Mouse (Mus musculus) CD4-positive, CD25-positive, alpha-beta regulatory T cell, adult 2 months (primary cell): ENCODE data around the gene Lama1.
"Not testable (repeated sequence)": the region's sequence is repeated elsewhere in the genome, so short reads cannot be mapped to it uniquely, and the experiment has no call there.

Experiments
- DNase-seq: peaks from one replicate; pipeline ENCODE4 v3.0.0-alpha.2; 2012; ENCODE audit warnings: low read depth, low spot score

Lama1 gene

DNA sequence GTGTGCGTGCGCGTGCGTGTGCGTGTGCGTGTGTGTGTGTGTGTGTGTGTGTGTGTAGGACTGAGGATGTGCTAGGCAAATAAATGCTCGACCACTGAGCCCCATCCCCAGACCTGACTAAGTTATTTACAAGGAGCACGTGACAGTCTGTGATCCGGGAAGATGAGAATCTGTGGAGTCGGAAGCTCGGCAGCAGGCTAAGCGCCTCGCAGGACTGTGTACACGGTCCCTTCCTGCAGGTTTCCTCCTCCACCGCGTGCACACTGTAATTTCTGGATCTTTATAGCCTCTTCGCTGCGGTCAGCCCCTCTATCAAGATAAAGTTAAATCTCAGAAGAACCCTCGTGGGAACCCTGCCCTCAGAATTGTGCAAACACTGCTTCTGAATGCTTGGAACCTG, 18.4 kb downstream of the Lama1 start:
- no peak for DNase-seq

DNA sequence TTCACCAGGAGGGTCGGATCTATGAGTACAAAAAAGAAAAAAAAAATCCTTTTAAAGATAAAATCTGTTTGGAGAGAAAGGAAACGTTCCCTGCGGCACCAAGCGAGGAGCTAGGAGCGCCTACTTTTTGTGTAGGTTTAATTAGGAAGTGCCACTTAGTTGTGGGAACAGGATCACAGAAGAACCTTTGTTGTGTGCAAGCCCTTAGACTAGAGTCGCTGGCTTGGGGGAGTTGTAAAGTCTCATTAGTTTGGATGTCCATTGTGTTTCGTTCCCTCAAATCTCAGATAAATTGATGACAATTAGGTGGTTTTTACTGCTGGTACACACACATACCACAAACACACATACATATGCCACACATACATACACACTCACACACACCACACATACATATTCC, 25.0 kb downstream of the Lama1 start:
- no peak for DNase-seq

DNA sequence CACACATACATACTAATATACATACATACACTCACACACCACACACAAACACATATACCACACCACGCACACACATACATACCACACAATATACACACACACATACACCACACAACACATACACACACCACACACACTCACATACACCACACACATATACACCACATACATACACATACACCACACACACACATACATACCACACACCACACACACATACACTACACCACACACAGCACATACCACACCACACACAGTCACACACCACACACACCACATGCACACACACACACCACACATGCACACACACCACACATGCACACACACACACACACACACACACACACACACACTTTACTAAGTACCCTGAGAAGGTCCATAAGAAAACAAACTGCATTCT, 25.5 kb downstream of the Lama1 start:
- DNase-seq, result no peak

DNA sequence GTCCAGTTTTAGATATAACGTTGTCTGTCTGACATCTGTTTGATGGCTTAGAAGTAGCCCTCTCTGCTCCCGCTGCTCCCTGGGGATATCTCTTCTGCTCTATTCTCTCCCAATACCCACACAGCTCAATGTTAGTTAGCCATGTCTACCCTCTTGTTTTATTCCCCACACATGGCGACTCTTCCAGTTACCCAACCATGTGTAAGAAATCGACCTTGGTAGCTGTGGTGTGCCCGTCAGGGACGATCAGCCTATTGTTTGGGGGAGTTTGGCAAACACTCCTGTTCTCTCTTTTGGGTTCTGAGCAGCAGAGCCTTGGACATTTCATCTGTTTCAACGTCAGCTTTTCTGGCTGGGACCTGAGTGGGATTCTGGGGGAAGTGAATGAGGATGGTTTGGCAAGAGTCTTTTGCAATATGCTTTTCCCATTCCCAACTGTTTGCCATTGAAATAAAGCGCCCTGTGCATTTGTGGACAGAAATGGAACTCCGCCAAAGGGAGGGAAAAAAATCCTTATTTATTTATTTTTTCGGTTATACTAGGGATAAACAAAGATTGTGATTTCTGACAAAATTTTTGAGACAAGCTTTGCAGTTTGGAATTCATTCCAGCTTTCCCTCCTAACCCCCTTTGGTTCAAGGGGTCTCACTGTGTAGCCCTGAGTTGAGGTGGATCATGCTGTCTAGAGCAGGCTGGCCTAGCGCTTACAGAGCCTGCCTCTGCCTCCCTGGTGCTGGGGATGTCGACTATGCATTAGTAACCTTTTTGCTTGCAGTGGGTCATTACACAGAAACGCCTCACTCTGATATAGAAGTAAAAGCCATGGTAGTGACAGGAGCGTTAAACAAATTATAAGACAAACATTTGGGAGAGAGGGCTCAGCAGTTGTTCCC, 26.4 kb downstream of the Lama1 start:
- DNase-seq, result no peak

DNA sequence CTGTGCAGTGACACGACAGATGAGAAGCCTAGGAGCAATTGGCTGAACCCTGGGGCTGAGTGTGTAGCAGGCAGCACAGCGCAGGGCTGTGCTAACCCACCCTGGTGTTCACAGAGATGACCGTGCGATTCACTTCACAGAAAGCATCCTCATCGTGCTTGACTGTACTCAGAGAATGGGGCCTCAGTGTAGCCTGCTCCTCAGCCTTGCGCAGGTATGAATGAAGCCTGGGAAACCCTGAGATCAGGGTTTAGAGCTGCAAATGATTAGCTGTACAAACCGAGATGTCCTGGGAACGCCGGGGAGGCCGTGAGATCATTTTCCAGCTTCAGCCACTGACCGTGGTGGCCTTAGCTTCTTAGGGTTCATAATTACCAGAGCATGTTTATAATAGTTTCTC, 29.5 kb downstream of the Lama1 start:
- DNase-seq, result no peak

DNA sequence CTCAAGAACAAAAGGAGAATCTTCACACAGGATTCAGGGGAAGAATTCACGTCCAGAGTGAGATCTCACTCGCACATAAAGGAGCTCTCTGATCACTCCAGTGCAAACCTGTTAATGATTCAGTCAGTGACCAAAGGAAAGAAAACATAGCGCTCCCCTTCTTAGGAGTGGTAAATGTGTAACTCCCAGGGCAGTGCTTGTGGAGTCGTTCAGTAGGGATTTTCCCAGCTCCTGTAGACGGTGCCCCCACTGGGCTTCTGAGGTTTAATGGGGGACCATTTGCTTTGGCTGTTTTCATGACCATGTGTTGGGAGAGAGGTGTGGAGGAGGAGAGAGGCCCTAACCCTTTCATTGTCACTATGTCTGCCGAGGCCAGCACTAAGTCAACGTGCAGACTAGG, 31.7 kb downstream of the Lama1 start:
- no peak for DNase-seq

DNA sequence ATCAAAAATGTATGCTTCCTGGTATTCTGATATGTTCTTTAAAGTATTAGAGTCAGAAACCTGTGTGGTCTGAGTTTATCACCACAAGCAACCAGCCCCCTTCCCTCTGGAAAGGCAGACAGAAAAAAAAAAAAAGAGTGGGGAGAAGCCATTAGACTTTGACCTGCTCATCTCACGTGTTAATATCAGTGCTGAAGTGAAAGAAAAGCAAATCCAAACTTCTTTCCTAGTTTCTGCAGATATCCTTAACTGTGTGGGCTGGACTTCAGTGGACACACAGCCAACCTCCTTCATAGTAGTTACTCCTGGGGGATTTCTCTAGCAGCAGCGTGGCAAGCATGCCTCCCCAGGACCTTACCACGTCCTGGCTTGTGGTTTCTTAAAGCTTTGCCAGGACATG, 34.0 kb downstream of the Lama1 start:
- no peak for DNase-seq

DNA sequence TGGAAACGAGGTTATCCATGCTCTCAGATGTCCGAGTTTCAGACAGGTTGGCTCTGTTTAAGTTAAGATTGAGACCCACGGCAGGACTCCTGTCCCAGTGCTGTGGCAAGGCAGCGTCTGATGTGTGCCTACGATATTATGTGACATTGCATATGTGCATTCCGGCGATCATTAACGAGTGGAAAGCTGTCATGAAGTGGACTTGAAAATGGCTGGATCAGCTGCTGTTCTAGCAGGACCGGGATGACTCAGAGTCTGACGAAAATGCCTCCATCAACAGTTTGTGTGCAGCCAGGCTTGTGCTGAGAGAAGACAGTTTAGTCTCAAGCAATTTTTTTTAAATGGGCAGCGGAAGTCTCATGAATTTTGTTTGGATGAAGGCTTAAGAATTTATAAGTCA, 34.9 kb downstream of the Lama1 start:
- no peak for DNase-seq

DNA sequence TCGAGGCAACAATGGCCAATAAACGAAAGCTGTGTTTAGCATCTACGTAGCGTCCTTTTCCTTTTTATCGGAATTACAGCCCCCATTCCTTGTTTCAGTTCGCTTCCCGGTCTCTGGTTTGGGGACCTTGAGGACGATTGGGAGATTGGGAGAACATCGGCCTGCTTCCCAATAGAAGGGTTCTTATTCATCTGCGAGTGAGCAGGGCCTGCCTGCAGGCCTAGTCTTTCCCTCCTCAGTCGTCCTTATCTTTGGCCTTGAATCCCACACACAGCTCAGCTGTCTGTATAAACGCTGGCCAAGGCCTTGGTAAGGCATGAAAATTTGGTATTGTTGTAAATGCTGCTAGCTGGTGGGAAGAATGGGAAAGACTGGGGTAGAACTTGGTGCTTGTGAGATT, 36.5 kb downstream of the Lama1 start:
- DNase-seq, result no peak

DNA sequence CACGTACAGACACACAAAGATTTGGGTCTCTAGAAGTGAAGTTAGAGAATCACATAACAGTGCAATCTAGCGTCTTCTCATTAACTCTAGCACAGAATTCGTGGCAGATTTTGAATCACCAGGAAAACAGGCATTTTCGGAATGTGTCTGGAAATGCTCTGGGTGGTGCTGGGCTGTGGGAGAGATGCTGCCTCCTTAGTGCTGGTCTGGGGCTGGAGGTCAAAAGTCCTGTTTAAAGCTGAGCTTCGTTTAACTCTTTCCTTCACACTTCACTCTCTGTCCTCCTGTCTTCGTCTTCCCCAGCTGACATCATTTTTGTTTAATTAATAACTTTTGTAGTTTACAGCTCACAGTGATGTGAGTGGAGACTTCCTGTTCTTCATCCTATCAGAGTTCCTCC, 38.7 kb downstream of the Lama1 start:
- DNase-seq, result no peak

DNA sequence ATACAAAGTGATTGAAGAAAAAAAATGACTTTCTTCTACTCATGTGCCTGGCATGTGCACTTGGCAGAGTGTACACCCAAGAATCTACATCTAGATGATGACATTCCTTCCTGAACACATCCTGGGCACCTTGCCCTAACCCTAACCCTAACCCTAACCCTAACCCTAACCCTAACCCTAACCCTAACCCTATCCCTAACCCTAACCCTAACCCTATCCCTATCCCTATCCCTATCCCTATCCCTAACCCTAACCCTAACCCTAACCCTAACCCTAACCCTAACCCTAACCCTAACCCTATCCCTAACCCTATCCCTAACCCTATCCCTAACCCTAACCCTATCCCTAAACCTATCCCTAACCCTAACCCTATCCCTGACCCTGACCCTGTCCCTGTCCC, 44.2 kb downstream of the Lama1 start:
- DNase-seq, result not testable (repeated sequence)

DNA sequence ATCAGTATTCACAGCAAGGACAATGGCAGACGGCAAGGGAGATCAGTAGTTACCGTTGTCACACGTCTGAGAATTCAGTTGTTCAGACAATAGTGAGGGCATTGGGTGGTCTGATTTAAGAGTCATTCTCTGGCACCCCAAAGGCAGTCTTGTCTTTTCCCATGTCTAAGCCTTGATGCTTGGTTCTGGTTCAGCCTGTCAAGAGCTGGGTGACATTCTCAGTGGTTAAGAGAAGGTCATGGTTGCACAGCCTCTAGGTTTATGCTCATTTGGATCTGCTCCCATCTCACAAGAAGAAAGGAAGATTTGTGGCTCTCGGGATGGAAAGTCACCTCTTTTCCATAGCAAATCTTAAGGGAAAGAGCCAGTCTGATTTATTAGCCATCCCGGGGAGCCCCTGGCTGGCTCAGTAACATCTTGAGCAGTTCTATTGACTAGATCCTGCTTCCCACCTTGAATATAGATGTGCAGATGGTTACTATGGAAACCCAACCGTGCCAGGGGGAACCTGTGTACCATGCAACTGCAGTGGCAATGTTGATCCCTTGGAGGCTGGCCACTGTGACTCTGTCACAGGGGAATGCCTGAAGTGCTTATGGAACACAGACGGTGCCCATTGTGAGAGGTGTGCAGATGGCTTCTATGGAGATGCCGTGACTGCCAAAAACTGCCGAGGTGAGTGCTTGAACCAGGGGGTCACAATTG, 67.3 kb downstream of the Lama1 start:
- no peak for DNase-seq

DNA sequence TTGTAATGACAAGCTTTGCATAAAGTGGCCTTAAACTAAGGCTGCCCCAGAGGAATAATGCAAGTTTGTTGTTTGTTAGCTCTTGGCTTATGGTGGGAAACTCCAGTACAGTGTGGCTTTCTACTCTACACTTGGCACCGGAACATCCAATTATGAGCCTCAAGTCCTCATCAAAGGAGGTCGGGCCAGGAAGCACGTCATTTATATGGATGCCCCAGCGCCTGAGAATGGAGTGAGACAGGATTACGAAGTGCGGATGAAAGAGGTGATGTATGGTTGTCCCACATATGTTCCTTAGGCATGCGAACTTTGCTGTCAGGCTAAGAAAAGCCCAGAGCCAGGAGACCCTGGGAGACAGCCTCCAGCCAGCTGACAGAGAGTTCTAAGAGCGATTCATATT, 76.5 kb downstream of the Lama1 start:
- no peak for DNase-seq

DNA sequence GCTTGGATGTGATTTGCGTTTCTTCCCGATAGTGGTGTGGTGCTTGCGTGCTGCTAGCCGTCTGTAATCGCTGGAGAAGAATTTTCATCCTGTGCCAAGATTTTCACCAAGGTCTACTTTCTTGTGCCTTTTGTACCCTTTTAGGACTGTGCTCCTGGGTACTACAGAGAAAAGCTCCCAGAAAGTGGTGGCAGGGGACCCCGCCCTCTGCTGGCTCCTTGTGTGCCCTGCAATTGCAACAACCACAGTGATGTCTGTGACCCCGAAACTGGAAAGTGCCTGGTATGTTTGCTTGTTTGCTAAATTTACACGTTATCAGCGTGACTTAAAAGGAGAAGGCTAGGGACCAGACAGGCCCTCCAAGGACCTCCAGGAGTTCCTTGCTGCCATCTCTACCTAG, 79.7 kb downstream of the Lama1 start:
- no peak for DNase-seq

DNA sequence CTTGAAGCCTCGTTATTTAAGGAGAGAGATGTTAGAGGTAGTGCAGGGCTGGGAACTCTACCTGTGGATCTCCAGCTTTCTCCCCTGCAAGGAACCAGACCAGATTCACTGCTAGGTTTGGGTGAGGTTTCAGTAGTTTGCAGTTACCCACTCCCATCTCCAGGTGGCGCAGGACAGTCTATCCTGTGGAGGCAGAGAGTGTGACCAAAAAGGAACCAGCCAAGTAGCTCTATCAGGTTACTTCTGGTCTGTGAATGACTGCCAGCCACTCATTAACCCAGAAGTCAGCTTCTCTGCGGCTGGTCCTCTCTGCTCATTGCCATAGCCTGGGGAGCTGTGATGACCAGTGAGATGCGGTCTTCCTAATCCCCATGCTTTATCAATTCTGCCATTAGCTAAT, 82.8 kb downstream of the Lama1 start:
- no peak for DNase-seq

DNA sequence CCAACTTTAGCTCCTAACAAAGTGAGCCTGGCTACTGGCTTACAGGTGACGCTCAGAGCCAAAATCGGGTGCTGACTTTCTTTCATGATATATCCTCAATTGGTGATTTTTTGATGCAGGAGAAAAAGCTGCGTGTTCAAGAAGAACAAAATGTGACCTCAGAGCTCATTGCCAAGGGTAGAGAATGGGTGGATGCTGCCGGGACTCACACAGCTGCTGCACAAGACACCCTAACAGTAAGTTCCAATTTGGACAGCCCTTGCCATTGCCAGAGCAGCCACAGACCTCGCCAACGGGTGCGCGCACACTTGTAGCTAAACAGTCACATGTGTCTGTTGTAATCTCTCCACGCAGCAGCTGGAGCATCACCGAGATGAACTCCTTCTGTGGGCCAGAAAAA, 94.0 kb downstream of the Lama1 start:
- no peak for DNase-seq

DNA sequence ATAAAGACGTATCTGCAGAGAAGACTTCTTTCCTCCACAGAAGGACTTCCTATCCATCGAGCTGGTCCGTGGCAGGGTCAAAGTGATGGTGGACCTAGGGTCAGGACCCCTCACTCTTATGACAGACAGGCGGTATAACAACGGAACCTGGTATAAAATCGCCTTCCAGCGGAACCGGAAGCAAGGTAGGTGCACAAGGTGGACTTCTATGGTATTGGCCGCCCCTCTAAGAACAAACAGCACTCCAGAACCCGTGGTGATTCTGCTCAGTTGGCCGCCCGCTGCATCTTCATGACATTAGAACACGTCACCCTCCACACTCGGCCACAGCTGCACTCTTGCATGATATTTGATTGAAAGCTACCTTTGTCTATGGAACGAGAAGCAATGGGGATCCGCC, 112.1 kb downstream of the Lama1 start:
- no peak for DNase-seq

DNA sequence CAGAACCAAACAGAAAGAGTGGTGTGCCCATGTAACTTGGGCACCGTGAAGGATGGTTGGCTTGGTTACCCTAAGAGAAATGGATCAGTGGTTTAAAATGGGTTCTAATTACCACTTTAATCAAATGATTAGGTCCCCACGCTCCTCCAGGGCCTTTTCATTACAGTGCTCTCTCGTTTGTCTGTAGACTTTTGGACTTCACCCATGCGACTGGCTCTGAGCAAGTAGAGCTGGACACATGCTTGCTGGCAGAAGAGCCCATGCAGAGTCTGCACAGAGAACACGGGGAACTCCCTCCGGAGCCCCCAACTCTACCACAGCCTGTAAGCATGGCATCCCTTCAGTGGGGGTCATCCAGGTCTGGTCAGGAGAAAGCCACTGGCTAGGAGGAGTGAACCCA, 116.6 kb downstream of the Lama1 start:
- no peak for DNase-seq

DNA sequence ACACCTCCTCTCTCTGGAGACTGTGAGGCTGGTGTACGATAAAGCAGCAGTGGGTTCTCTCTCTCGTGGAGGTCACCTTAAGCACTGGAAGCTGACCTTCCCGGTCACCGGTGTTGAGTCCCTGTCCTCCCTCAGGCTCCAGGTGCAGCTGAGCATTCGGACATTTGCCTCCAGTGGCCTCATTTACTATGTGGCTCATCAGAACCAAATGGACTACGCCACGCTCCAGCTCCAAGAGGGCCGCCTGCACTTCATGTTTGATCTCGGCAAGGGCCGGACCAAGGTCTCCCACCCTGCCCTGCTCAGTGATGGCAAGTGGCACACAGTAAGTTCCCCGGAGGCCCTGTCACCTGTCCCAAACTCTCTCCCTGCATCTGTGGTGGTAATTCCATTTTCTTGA, 118.7 kb downstream of the Lama1 start:
- DNase-seq, result no peak

DNA sequence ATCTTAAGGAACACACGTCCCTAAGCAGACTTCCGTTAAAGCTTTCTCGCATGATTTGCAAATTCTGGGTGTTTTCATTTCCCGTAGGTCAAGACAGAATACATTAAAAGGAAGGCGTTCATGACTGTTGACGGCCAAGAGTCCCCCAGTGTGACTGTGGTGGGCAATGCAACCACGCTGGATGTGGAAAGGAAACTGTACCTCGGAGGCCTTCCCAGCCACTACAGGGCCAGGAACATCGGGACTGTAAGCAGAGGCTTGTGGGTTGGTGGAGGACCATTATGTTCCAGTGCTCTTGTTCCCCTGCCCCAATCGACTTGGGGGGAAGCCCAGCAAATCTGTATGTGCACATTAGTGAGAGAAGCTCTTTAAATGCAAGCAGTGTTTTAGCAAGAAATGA, 119.9 kb downstream of the Lama1 start:
- no peak for DNase-seq

DNA sequence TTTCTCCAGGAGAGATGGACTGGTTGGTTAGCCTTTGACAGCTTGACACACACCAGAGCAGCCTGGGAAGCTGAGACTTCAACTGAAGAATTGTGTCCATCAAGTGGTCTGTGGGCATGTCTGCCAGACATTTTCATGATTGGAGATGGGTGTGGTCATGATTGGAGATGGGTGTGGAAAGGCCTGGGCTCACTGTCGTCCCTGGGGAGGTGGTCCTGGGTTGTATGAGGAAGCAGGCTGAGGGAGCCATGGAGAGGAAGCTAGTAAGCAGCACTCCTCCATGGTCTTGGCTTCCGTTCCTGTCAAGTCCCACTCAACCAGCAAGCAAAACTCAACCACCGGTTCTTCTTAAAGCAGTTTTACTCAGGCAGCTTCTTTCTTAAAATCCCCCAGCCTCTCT, 130.4 kb downstream of the Lama1 start:
- no peak for DNase-seq

DNA sequence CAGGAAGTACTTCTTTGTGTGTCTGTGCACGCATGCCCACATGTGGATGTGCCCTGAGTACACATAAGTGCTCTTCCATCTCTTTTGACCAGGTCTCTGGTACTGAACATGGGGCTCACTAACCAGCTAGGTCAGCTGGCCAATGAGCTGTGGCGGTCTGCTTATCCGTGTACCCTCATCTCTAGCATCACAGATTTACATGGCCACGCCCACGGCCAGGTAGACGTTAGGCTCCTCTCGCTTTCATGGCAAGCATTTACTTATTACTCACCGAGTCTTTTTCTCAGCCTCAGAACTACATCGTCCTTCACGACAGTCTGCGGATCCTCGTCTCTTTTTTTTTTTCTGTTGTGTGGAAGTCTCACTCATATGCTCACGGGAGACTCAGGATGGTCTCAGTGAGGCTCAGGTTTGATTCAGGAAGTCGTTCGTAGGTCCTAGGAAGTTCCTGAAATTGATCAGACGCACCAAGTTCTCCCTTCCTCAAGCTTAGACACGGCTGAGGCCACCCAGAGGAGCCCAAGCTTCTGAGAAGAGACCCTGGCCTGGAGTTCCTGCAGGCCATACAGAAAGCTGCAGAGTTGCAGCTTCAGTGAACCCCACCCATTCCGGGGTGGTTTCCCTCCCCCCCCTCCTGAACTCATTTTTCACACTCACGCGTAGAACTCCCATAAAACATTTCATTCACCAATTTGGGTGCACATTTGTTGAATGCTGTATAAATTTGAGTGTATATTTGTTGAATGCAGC, 139.3 kb downstream of the Lama1 start:
- DNase-seq, result no peak
